Mouse (Mus musculus): ENCODE measurements around the gene Ephb3.
"Not testable (repeated sequence)": the region's sequence is repeated elsewhere in the genome, so short reads cannot be mapped to it uniquely, and the experiment has no call there.

Gene Ephb3

GRCm38 (mm10) chr16:21204367-21205092 lies at the start of gene Ephb3:
Gene Ephb3, plus strand, starts transcription at chr16:21204755.
- DNase-seq (ENCODE audit: low read depth): peak; percentile 95

GRCm38 (mm10) chr16:21156261-21156660 lies 48.3 kb upstream of the Ephb3 start:
- DNase-seq (ENCODE audit: low read depth): not testable (repeated sequence)

GRCm38 (mm10) chr16:21159226-21159625 lies 45.3 kb upstream of the Ephb3 start:
- not testable (repeated sequence) for DNase-seq (ENCODE audit: low read depth)

GRCm38 (mm10) chr16:21163423-21163822 lies 41.1 kb upstream of the Ephb3 start:
- not testable (repeated sequence) for DNase-seq (ENCODE audit: low read depth)

- not testable (repeated sequence) for DNase-seq (ENCODE audit: low read depth)
These were observed 39.0 kb upstream of the Ephb3 start for GRCm38 (mm10) chr16:21165343-21166220.

GRCm38 (mm10) chr16:21168730-21169129 lies 35.8 kb upstream of the Ephb3 start:
- DNase-seq (ENCODE audit: low read depth): no peak

GRCm38 (mm10) chr16:21175236-21175635 lies 29.3 kb upstream of the Ephb3 start:
- DNase-seq (ENCODE audit: low read depth): no peak

GRCm38 (mm10) chr16:21182108-21182507 lies 22.4 kb upstream of the Ephb3 start:
- DNase-seq (ENCODE audit: low read depth): no peak

GRCm38 (mm10) chr16:21184697-21185096 lies 19.9 kb upstream of the Ephb3 start:
- no peak for DNase-seq (ENCODE audit: low read depth)

GRCm38 (mm10) chr16:21187568-21187967 lies 17.0 kb upstream of the Ephb3 start:
- DNase-seq (ENCODE audit: low read depth): no peak

GRCm38 (mm10) chr16:21188345-21188744 lies 16.2 kb upstream of the Ephb3 start:
- DNase-seq (ENCODE audit: low read depth): no peak

GRCm38 (mm10) chr16:21191569-21191968 lies 13.0 kb upstream of the Ephb3 start:
- DNase-seq (ENCODE audit: low read depth): no peak

- peak; percentile 53 for DNase-seq (ENCODE audit: low read depth)
These were observed 11.8 kb upstream of the Ephb3 start for GRCm38 (mm10) chr16:21192509-21193354.

GRCm38 (mm10) chr16:21194182-21194581 lies 10.4 kb upstream of the Ephb3 start:
- no peak for DNase-seq (ENCODE audit: low read depth)

GRCm38 (mm10) chr16:21195260-21195866 lies 9.2 kb upstream of the Ephb3 start:
- DNase-seq (ENCODE audit: low read depth): no peak

- DNase-seq (ENCODE audit: low read depth): no peak
These were observed 8.0 kb upstream of the Ephb3 start for GRCm38 (mm10) chr16:21196576-21196975.

- DNase-seq (ENCODE audit: low read depth): no peak
These were observed 7.0 kb upstream of the Ephb3 start for GRCm38 (mm10) chr16:21197542-21197941.

- no peak for DNase-seq (ENCODE audit: low read depth)
These were observed 6.5 kb upstream of the Ephb3 start for GRCm38 (mm10) chr16:21198006-21198405.

GRCm38 (mm10) chr16:21198529-21198928 lies 6.0 kb upstream of the Ephb3 start:
- no peak for DNase-seq (ENCODE audit: low read depth)

- no peak for DNase-seq (ENCODE audit: low read depth)
These were observed 5.1 kb upstream of the Ephb3 start for GRCm38 (mm10) chr16:21199426-21199825.

- no peak for DNase-seq (ENCODE audit: low read depth)
These were observed 1.8 kb upstream of the Ephb3 start for GRCm38 (mm10) chr16:21202731-21203130.
